Mouse (Mus musculus) brain, embryonic 18.5 days (tissue): ENCODE data around the gene Synpr.

Source experiments
- DNase-seq: peaks from one replicate; pipeline ENCODE4 v3.0.0-alpha.2; 2012; ENCODE audit warnings: low read depth, low spot score

Gene Synpr

DNA sequence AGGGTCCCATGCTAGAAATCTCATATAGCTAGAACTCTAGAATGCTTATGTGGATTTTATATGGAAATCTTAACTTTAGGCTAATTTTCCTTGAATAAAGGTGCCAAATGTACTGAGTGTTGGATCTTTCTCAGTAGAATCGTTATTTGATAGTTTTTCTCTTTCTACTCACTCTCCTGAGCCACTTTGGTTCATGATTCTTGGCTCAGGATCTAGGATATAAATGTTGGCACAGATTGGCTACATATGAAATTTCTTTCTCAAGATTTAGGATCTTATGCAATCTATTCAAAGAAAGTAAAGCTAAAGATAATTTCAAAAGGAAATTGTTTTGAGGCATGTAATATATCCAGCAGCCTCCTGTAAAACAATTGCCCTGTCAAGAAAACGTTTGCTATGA is 263.2 kb downstream of the Synpr start:
- DNase-seq: no peak

- no peak for DNase-seq
Measured at GRCm38 (mm10) chr14:13551209-13551608, 266.6 kb downstream of the Synpr start.

DNA sequence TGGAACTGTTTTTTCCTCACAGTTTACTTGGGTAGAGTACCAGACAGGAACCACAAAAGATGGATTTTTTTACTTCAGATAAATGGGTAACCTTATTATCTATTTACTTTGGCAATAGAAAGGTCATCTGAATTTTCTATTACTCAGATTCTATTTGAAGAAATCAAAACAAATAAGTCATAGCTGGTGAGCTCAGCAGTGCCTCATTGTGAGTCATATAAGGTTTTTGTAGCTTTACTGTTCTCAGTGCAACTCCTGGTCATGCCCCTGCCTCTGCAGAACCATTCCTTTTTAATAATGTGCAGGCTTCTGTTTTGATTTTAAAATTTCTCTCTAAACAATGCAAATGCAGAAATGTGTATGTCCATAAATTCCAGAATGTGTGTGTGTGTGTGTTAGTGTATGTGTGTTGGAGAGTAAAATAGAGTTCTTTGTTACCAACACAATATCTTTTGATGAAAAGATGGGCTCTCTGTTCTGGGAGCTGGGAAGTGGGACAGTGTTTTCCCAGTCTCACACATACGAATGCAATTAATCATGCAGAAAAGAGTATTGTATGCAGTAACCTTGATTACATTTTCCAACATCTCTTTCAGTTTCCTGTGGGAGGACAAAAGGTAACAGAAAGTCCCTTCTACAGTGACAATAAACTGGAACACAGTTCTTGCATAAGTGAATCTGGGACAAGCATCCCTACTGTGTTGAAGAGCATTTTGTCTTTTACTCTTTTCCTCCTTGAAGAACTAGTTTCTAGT is 269.2 kb downstream of the Synpr start:
- no peak for DNase-seq

GRCm38 (mm10) chr14:13554631-13555030 is 270.1 kb downstream of the Synpr start:
- no peak for DNase-seq

DNA sequence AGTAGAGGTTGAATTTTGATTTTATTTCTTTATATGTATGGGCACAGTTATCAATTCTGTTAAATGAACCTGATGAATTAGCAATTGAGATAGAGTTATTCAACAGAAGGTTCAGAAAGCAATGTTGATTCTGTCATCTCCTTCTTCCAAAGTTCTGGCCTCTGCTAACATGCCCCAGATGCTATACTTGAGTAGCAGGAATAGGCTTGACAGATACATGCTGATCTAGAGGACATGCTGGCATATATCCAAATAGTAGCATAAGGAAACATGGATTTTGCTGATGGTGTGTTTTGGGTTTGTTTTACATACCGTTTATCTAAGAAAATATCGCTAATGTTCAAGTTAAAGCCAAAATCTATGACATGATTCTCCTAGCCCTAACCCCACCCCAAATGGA is 273.5 kb downstream of the Synpr start:
- no peak for DNase-seq

DNA sequence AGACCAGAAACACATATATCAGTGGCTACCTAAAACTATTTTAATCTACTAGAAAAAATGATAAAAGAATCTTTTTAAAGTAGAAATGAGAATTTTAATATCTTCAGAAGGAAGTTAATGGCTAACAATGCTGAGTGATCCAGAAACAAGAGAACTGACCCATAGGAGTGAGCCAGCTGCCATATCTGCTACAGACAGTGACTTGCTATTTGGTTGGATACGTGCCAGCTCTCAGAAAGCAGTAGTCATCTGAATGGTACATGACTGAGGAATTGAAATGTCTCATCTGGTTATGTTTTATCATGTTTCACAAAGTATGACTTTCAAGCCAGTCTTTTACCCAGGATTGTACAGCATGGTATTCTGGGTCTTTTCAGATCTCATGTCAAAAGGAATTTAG is 282.7 kb downstream of the Synpr start:
- DNase-seq: no peak

DNA sequence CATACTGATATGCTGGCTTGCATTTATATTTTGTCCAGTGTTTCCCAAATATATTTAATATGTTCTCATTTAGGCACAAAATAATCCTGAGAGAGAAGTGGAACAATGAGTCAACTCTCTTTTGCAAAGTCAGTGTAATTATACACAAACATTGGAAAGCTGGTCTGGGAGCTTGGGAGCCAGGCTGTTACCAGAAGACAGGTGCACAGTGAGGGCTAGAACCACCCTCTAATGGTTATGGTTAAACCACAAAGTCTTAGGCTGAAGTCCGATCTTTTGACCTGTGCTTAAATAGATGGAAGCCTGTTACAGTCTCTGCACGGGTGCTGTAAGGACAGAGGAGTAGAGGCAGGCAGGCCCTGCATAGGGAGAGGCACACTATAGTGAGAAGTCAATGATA is 283.4 kb downstream of the Synpr start:
- no peak for DNase-seq

DNA sequence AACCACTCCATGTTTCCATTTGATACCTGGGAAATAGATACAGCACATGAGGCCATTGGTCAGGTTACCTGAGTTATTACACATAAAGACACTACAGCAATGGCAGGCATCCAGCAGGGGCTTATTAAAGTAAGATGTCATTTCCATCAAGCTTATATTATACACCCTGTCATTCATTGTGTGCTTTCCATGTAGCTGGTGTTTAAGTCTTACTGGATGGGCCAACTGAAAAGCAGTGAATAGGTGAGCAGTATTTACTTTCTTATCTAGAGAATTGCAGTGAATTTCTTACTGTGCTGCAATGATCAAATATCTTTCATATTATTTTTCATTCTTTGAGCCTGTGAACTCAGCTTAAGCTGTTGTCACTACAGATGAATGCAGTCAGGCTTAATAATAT is 287.4 kb downstream of the Synpr start:
- DNase-seq: no peak

DNA sequence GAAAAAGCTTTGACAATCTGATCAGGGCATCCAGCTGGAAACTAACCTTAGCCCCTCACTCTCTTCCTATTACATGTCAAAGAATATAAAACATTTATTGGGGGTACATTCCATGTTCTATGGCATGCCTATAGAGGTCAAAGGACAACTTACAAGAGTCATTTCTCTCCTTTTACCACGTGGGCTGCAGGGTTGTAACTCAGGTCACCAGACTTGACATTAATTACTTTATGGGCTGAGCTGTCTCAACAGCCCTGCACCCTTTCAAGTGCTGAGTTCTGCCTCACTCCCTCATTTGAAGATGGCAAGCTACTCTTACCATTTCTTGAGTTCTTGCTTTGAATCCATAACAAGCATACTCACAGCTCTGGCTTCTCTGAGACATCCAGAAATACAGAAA is 287.9 kb downstream of the Synpr start:
- DNase-seq: no peak

DNA sequence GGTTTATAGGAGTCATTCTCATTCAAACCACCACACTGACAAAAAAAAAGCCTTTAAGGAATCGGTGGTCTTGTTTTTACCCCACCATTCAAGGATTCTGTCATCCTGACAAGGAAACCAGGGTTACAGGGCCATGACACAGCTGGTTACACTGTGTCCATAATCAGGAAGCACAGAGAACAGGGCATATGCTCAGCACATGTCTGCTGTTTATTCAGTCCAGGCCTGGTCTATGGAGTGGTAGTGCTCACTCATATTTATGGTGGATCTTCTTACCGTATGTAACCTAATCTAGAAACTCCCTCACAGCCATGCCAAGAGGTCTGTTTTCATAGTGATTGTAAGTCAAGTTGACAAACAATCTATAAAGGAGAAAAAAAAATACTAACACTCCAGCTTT is 293.5 kb downstream of the Synpr start:
- no peak for DNase-seq

GRCm38 (mm10) chr14:13578744-13579143 is 294.2 kb downstream of the Synpr start:
- no peak for DNase-seq

DNA sequence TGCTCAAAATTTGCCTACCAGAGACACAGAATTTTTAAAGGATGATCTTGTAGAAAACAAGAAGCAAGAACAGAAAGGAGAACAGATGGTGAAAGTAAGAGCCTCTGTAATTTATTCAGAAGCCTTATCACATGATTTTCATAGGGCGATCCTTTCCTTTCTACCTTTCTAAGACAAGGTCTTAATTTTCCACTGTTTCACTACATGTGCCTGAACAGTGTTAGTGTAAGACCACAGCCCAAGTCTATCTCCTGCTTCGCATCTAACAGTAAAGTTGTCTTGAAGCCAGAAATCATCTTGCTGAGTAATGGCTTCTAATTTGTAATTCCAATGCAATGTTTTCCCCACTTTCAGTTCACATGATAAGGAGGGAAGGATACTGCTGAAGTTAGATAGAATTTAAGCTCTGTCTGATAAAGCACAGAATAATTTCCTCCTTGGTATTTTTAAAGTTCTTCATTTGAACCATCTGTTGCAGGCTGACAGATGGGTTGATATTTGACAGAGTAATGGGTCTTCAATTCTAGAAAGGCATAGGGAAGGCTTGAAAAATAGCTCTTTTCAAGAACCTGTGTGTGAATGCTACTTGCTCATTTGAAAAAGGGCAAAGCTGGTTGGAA is 308.9 kb downstream of the Synpr start:
- DNase-seq: peak; percentile 8

GRCm38 (mm10) chr14:13596251-13596650 is 311.7 kb downstream of the Synpr start:
- DNase-seq: no peak

- no peak for DNase-seq
Measured at GRCm38 (mm10) chr14:13597204-13597603, 312.6 kb downstream of the Synpr start.

- DNase-seq: no peak
Measured at GRCm38 (mm10) chr14:13620531-13620930, 336.0 kb downstream of the Synpr start.

GRCm38 (mm10) chr14:13649865-13650264 is 365.3 kb downstream of the Synpr start:
- DNase-seq: peak; percentile 57

DNA sequence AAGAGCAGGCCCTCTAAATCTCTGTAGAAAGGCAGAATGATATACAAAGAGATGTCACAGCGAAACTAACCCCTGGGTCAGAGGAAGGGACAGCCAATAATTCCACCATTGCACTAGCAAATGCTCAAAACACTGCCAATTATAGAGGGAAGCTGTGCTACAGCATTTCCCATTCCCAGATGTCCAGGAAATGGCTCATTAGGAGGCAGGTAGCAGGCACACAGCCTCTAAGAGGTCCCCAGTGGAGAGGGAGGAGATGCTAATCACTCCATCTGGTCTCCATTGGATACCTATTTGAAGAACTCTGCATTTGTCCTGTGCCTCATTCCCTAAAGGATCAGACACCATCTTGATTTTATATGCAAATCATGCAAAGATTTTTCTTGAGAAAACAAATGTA is 366.5 kb downstream of the Synpr start:
- no peak for DNase-seq

GRCm38 (mm10) chr14:13651541-13652298 is 367.1 kb downstream of the Synpr start:
- peak; percentile 64 for DNase-seq
